Mouse (Mus musculus) heart, embryonic 10.5 days (tissue): ENCODE results near the gene Ccnt2. TPM values are rescaled to one million over a fixed set of nuclear protein-coding genes. Genes with fewer than 3 reads are reported as not detected.

Experiments
- DNase-seq: peaks from one replicate; pipeline ENCODE4 v3.0.0-alpha.2; 2017; ENCODE audit warnings: low spot score
- H3K27ac ChIP-seq: fragments of 300-500 bp; sonication (generic); 2 replicates; pipeline ENCODE4 v1.5.1; 2016; ENCODE audit warnings: mild to moderate bottlenecking
- H3K27me3 ChIP-seq: fragments of 300-500 bp; sonication (generic); 2 replicates; pipeline ENCODE4 v1.6.1; 2016; ENCODE audit warnings: mild to moderate bottlenecking; ENCODE audit not compliant: poor library complexity, insufficient read depth, severe bottlenecking
- H3K36me3 ChIP-seq: fragments of 300-500 bp; sonication (generic); 2 replicates; pipeline ENCODE4 v1.6.1; 2016; ENCODE audit warnings: mild to moderate bottlenecking, moderate library complexity
- H3K4me1 ChIP-seq: fragments of 300-500 bp; sonication (generic); 2 replicates; pipeline ENCODE4 v1.6.1; 2016; ENCODE audit warnings: mild to moderate bottlenecking
- H3K4me3 ChIP-seq: fragments of 300-500 bp; sonication (generic); 2 replicates; pipeline ENCODE4 v1.5.1; 2016; ENCODE audit warnings: mild to moderate bottlenecking, moderate library complexity
- H3K9me3 ChIP-seq: fragments of 300-500 bp; sonication (generic); 2 replicates; pipeline ENCODE4 v1.6.1; 2016; ENCODE audit warnings: mild to moderate bottlenecking, moderate library complexity
- WGBS: fragments of 180-500 bp; shearing (Covaris S2); methylation state at CpG from one replicate; pipeline ENCODE4 v1.1.7; 2016; 5-methylcytosine and 5-hydroxymethylcytosine counted together
- polyA plus RNA-seq: library from polyadenylated mRNA; unstranded; fragments of >200 nt; fragmentation: Nextera tagmentation; extraction: Ambion mirVana; gene quantifications from 2 replicates; pipeline ENCODE4 v1.2.1, GENCODE M21; 2016

The Ccnt2 gene
- polyA plus RNA-seq, 1 experiment from 2014 or later: 85.1 TPM

GRCm38 (mm10) chr1:127796752-127797151, 22.8 kb downstream of the Ccnt2 start:
- 91% methylated on average over 1 of the region's 1 CpGs for WGBS
- peaks cover 41% of the 10 kb centered on the region for H3K36me3 ChIP-seq
- H3K4me3 ChIP-seq: no peak overlapping the region
- H3K27me3 ChIP-seq: no peaks in the 10 kb centered on the region
- no peak overlapping the region for H3K27ac ChIP-seq
- no peaks in the 10 kb centered on the region for H3K9me3 ChIP-seq
- DNase-seq: no peak
- H3K4me1 ChIP-seq: peaks cover 8% of the 10 kb centered on the region; the same call in 1 of the 2 replicates

- 85% methylated on average over 8 of the region's 8 CpGs for WGBS
- Histone ChIP-seq H3K27me3 (no peaks in the 10 kb centered on the region), H3K4me1 (peaks cover 7% of the 10 kb centered on the region; the same call in 1 of the 2 replicates), H3K4me3 (no peak overlapping the region), H3K36me3 (peaks cover 54% of the 10 kb centered on the region), H3K27ac (no peak overlapping the region), H3K9me3 (no peaks in the 10 kb centered on the region)
- no peak for DNase-seq
Measured at GRCm38 (mm10) chr1:127802916-127803315, 29.0 kb downstream of the Ccnt2 start.

- 95% methylated on average over 7 of the region's 7 CpGs for WGBS
- H3K4me3 ChIP-seq: no peak overlapping the region
- no peaks in the 10 kb centered on the region for H3K9me3 ChIP-seq
- no peaks in the 10 kb centered on the region for H3K27me3 ChIP-seq
- peaks cover 19% of the 10 kb centered on the region for H3K36me3 ChIP-seq
- H3K4me1 ChIP-seq: peaks cover 6% of the 10 kb centered on the region; the same call in 1 of the 2 replicates
- DNase-seq: no peak
- H3K27ac ChIP-seq: no peak overlapping the region
Measured at GRCm38 (mm10) chr1:127808671-127809070, 34.7 kb downstream of the Ccnt2 start.

- Histone ChIP-seq H3K4me1 (peaks cover 6% of the 10 kb centered on the region; the same call in 1 of the 2 replicates), H3K9me3 (no peaks in the 10 kb centered on the region), H3K4me3 (no peak overlapping the region), H3K36me3 (no peaks in the 10 kb centered on the region), H3K27me3 (no peaks in the 10 kb centered on the region), H3K27ac (no peak overlapping the region)
- DNase-seq: no peak
- 67% methylated on average over 7 of the region's 7 CpGs for WGBS
Measured at GRCm38 (mm10) chr1:127812929-127813328, 39.0 kb downstream of the Ccnt2 start.

DNA sequence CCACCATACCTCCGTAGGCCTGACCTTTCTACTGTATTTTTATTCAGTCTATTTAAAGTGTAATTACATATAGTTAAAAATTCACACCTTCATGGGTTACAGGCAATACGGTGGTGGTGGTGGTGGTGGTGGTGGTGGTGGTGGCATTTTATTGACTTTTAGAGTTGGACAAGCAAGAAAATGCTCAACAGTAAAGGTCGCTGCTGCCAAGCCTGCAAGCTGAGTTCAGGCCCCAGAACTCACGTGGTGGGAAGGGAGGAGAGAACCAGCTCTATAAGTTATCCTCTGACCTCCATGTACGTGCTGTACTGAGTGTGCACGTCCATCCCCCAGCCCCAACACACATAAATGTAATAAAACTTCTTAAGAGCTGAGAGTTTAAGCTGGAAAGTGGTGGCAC, 42.4 kb downstream of the Ccnt2 start:
- Histone ChIP-seq H3K27ac (no peak overlapping the region), H3K27me3 (no peaks in the 10 kb centered on the region), H3K4me3 (no peak overlapping the region), H3K9me3 (no peaks in the 10 kb centered on the region), H3K36me3 (no peaks in the 10 kb centered on the region), H3K4me1 (peaks cover 6% of the 10 kb centered on the region; the same call in 1 of the 2 replicates)
- no peak for DNase-seq
- WGBS: 86% methylated on average over 6 of the region's 6 CpGs

DNA sequence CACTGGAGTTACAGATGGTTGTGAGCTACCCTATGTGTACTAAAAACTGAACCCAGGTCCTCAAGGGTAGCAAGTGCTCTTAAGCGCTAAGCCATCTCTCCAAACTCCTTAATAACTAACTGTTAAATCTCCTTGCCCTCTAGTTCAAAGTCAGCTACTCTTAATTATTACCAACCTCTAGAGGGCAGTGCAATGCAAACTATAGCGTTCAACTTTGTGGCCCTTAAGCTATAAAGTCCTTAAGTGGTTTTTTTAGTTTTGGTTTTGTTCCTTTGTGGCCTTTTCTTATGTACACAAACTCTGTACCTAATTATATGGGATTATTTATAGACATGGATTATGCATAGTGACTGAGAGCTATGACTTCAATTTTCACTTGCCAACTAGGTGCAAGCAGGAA, 53.4 kb downstream of the Ccnt2 start:
- Histone ChIP-seq H3K4me1 (no peaks in the 10 kb centered on the region), H3K27ac (no peak overlapping the region), H3K4me3 (no peak overlapping the region), H3K9me3 (no peaks in the 10 kb centered on the region), H3K36me3 (no peaks in the 10 kb centered on the region), H3K27me3 (no peaks in the 10 kb centered on the region)
- WGBS: 18% methylated on average over 2 of the region's 2 CpGs
- no peak for DNase-seq

- Histone ChIP-seq H3K27ac (no peak overlapping the region), H3K4me1 (peaks cover 6% of the 10 kb centered on the region; the same call in 1 of the 2 replicates), H3K4me3 (no peak overlapping the region), H3K9me3 (no peaks in the 10 kb centered on the region), H3K36me3 (no peaks in the 10 kb centered on the region), H3K27me3 (no peaks in the 10 kb centered on the region)
- no peak for DNase-seq
- WGBS: 82% methylated on average over 13 of the region's 13 CpGs
Measured at GRCm38 (mm10) chr1:127830215-127830921, 56.4 kb downstream of the Ccnt2 start.

DNA sequence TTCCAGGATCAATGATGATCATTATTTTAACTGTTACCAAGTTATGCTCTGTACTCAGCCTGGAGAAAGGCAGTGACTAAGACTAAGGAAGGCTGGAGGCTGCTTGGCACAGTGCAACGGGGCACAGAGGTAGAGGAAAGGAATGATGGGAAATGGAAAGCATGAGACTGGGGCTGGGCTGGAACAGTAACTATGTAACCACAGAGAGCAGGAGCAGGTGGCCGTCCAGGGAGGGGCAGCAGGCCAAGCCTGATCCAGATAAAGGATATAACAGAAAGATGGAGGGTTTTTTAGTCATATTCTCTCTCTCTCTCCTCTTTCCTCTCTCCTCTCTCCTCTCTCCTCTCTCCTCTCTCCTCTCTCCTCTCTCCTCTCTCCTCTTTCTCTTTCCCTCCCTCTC, 59.8 kb downstream of the Ccnt2 start:
- Histone ChIP-seq H3K36me3 (no peaks in the 10 kb centered on the region), H3K27ac (no peak overlapping the region), H3K9me3 (no peaks in the 10 kb centered on the region), H3K27me3 (no peaks in the 10 kb centered on the region), H3K4me1 (peaks cover 6% of the 10 kb centered on the region; the same call in 1 of the 2 replicates), H3K4me3 (no peak overlapping the region)
- 51% methylated on average over 2 of the region's 2 CpGs for WGBS
- DNase-seq: no peak

GRCm38 (mm10) chr1:127834202-127834601, 60.2 kb downstream of the Ccnt2 start:
- 47% methylated on average over 4 of the region's 4 CpGs for WGBS
- Histone ChIP-seq H3K4me1 (peaks cover 6% of the 10 kb centered on the region; the same call in 1 of the 2 replicates), H3K4me3 (no peak overlapping the region), H3K36me3 (no peaks in the 10 kb centered on the region), H3K27ac (no peak overlapping the region), H3K27me3 (no peaks in the 10 kb centered on the region), H3K9me3 (no peaks in the 10 kb centered on the region)
- DNase-seq: no peak

GRCm38 (mm10) chr1:127836619-127837018, 62.7 kb downstream of the Ccnt2 start:
- H3K27ac ChIP-seq: no peak overlapping the region
- H3K4me1 ChIP-seq: peaks cover 6% of the 10 kb centered on the region; the same call in 1 of the 2 replicates
- H3K4me3 ChIP-seq: no peak overlapping the region
- no peaks in the 10 kb centered on the region for H3K9me3 ChIP-seq
- WGBS: 67% methylated on average over 4 of the region's 4 CpGs
- no peak for DNase-seq
- no peaks in the 10 kb centered on the region for H3K27me3 ChIP-seq
- no peaks in the 10 kb centered on the region for H3K36me3 ChIP-seq

DNA sequence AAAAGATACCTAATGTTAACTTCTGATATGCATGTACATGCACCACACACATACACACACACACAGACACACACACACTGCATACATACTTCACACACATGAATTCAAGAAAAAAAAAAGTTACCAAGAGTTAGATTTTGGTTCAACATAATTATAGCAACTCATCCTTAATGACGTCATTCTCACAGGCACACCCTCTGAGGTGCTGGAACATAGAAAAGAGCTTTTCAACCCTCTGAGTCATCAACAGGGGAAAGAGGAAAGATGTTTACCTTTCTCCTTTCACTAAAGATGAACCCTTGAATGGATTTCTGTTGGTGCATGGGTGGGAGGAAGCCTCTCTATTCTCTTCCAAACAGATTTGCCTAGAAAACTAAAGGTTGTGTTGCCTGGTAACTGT, 64.6 kb downstream of the Ccnt2 start:
- H3K4me3 ChIP-seq: no peak overlapping the region
- no peaks in the 10 kb centered on the region for H3K36me3 ChIP-seq
- no peak overlapping the region for H3K27ac ChIP-seq
- peaks cover 6% of the 10 kb centered on the region; the same call in 1 of the 2 replicates for H3K4me1 ChIP-seq
- no peaks in the 10 kb centered on the region for H3K9me3 ChIP-seq
- 67% methylated on average over 1 of the region's 1 CpGs for WGBS
- no peaks in the 10 kb centered on the region for H3K27me3 ChIP-seq
- DNase-seq: no peak

DNA sequence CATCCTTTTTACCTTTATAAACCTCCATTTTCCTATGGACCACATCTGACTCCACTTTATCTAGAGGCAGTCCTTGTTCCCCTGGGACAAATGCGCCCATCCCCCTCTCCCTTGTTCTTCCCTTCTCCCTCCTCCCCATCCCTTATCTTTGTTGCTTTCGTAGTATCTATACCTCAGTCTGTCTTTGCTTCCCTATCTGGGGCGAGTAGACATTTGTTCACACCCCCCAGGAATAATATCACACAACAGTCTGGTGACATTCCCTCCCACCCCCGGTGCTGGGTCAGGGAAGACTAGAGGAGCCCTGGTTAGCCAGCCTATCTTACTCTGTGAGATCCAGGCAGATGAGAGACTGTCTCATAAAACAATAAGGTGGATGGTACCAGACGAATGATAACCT, 71.5 kb downstream of the Ccnt2 start:
- H3K9me3 ChIP-seq: no peaks in the 10 kb centered on the region
- no peak overlapping the region for H3K4me3 ChIP-seq

DNA sequence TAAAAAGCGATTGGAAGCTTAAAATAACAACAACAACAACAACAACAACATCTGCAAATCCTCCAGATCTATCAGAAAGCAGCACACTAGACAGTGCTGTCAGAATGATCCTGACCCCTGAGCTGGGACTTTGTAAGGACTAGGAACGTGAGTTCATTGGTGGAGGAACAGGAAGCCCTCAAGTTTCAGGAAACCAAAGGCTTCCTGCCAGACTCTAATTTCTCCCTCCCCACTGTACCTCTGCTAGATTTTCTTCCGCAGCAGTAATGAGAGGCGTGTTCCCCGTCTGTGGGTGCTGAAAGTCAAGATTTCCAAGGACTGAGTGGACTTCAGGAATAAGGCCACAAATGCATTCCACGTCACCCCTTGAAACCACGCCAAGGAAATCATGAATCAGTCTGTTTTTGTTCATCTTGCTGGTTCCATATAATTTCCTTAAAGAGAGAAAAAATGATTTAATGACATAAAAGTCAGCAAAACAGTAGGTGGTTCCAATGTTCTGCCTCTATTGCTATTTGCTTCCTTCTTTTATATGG, 76.2 kb downstream of the Ccnt2 start:
- Histone ChIP-seq H3K4me1 (peaks cover 2% of the 10 kb centered on the region; the same call in 1 of the 2 replicates), H3K36me3 (no peaks in the 10 kb centered on the region), H3K4me3 (no peak overlapping the region), H3K27ac (no peak overlapping the region), H3K9me3 (peaks cover 4% of the 10 kb centered on the region; the same call in 1 of the 2 replicates), H3K27me3 (no peaks in the 10 kb centered on the region)
- WGBS: 64% methylated on average over 7 of the region's 7 CpGs
- no peak for DNase-seq

More for the DNA sequence above, 71.5 kb downstream of the Ccnt2 start:
- H3K4me1 ChIP-seq: peaks cover 2% of the 10 kb centered on the region; the same call in 1 of the 2 replicates
- 49% methylated on average over 5 of the region's 5 CpGs for WGBS
- no peak for DNase-seq
- no peaks in the 10 kb centered on the region for H3K27me3 ChIP-seq
- H3K27ac ChIP-seq: no peak overlapping the region
- H3K36me3 ChIP-seq: no peaks in the 10 kb centered on the region
